Mouse (Mus musculus): Measurements from ENCODE around the gene Tpcn1. TPM values are rescaled to one million over a fixed set of nuclear protein-coding genes. Genes with fewer than 3 reads are reported as not detected.

Gene Tpcn1
- polyA plus RNA-seq (2014; fragmentation: Nextera tagmentation; extraction: Ambion mirVana) = 24.0 and 26.5 TPM in 2 replicates

GRCm38 (mm10) chr5:120588569-120589094, at the start of gene Tpcn1, which contains the start of gene Iqcd:
Gene Tpcn1, minus strand, starts transcription at chr5:120588673.
Gene Iqcd, plus strand, starts transcription at chr5:120589016.
- WGBS = under 1% methylated on average over 35 of the region's 35 CpGs
- peak; percentile 98 for ATAC-seq (ENCODE audit: insufficient number of reproducible peaks, insufficient read depth, low FRiP score, low read depth)
- Histone ChIP-seq H3K36me3 (ENCODE audit: control insufficient read depth, insufficient read depth, low read length) (no peaks in the 10 kb centered on the region), H3K27ac (ENCODE audit: low read length) (peak within 1 kb of the TSS; percentile 55; the same call in 1 of the 2 replicates), H3K4me1 (ENCODE audit: control insufficient read depth, insufficient read depth, low read length) (peaks cover 18% of the 10 kb centered on the region), H3K9me3 (ENCODE audit: control insufficient read depth, low read depth, low read length) (no peaks in the 10 kb centered on the region), H3K4me3 (ENCODE audit: low read depth, low read length) (peak within 1 kb of the TSS; percentile 60), H3K4me2 (replicated peaks; ENCODE audit: low read depth, low read length) (peak within 1 kb of the TSS; percentile 91), H3K27me3 (ENCODE audit: control insufficient read depth, insufficient read depth, low read length) (no peaks in the 10 kb centered on the region), H3K9ac (replicated peaks; ENCODE audit: low read depth, low read length) (peak within 1 kb of the TSS; percentile 47)

DNA sequence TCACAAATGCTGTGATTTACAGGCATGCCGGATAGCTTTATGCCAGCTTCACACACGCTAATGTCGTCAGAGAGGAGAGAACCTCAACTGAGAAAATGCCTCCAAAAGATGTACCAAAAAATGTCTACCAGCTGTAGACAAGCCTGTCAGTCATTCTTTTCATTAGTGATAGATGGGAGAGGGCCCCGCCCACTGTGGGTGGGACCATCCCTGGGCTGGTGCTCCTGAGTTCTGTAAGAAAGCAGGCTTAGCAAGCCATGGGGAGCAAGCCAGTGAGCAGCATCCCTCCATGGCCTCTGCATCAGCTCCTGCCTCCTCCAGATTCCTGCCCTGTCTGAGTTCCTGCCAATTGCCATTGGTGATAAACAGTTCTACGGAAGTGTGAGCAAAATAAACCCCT, 47.2 kb upstream of the Tpcn1 start:
- no peaks in the 10 kb centered on the region for H3K36me3 ChIP-seq (ENCODE audit: control insufficient read depth, insufficient read depth, low read length)
- no peak overlapping the region for H3K27ac ChIP-seq (ENCODE audit: low read length)
- WGBS = 79% methylated on average over 5 of the region's 5 CpGs
- no peak overlapping the region for H3K9ac ChIP-seq (replicated peaks; ENCODE audit: low read depth, low read length)
- H3K4me1 ChIP-seq (ENCODE audit: control insufficient read depth, insufficient read depth, low read length) = no peaks in the 10 kb centered on the region
- H3K9me3 ChIP-seq (ENCODE audit: control insufficient read depth, low read depth, low read length) = no peaks in the 10 kb centered on the region
- H3K4me3 ChIP-seq (ENCODE audit: low read depth, low read length) = no peak overlapping the region
- H3K4me2 ChIP-seq (replicated peaks; ENCODE audit: low read depth, low read length) = no peak overlapping the region
- no peaks in the 10 kb centered on the region for H3K27me3 ChIP-seq (ENCODE audit: control insufficient read depth, insufficient read depth, low read length)
- no peak for ATAC-seq (ENCODE audit: insufficient number of reproducible peaks, insufficient read depth, low FRiP score, low read depth)

- ATAC-seq (ENCODE audit: insufficient number of reproducible peaks, insufficient read depth, low FRiP score, low read depth) = no peak
- Histone ChIP-seq H3K4me2 (replicated peaks; ENCODE audit: low read depth, low read length) (no peak overlapping the region), H3K27me3 (ENCODE audit: control insufficient read depth, insufficient read depth, low read length) (no peaks in the 10 kb centered on the region), H3K36me3 (ENCODE audit: control insufficient read depth, insufficient read depth, low read length) (no peaks in the 10 kb centered on the region), H3K4me3 (ENCODE audit: low read depth, low read length) (no peak overlapping the region), H3K27ac (ENCODE audit: low read length) (no peak overlapping the region), H3K4me1 (ENCODE audit: control insufficient read depth, insufficient read depth, low read length) (no peaks in the 10 kb centered on the region), H3K9me3 (ENCODE audit: control insufficient read depth, low read depth, low read length) (no peaks in the 10 kb centered on the region), H3K9ac (replicated peaks; ENCODE audit: low read depth, low read length) (no peak overlapping the region)
- 26% methylated on average over 5 of the region's 5 CpGs for WGBS
Measured at GRCm38 (mm10) chr5:120634860-120635259, 46.4 kb upstream of the Tpcn1 start.

GRCm38 (mm10) chr5:120634131-120634530, 45.7 kb upstream of the Tpcn1 start, which contains the start of gene Cfap73:
Gene Cfap73, minus strand, starts transcription at chr5:120634235.
- Histone ChIP-seq H3K4me2 (replicated peaks; ENCODE audit: low read depth, low read length) (no peak within 1 kb of the TSS), H3K27ac (ENCODE audit: low read length) (no peak within 1 kb of the TSS), H3K4me1 (ENCODE audit: control insufficient read depth, insufficient read depth, low read length) (no peaks in the 10 kb centered on the region), H3K27me3 (ENCODE audit: control insufficient read depth, insufficient read depth, low read length) (no peaks in the 10 kb centered on the region), H3K4me3 (ENCODE audit: low read depth, low read length) (no peak within 1 kb of the TSS), H3K9ac (replicated peaks; ENCODE audit: low read depth, low read length) (no peak within 1 kb of the TSS), H3K36me3 (ENCODE audit: control insufficient read depth, insufficient read depth, low read length) (no peaks in the 10 kb centered on the region), H3K9me3 (ENCODE audit: control insufficient read depth, low read depth, low read length) (no peaks in the 10 kb centered on the region)
- no peak for ATAC-seq (ENCODE audit: insufficient number of reproducible peaks, insufficient read depth, low FRiP score, low read depth)
- WGBS = 49% methylated on average over 9 of the region's 9 CpGs

- ATAC-seq (ENCODE audit: insufficient number of reproducible peaks, insufficient read depth, low FRiP score, low read depth) = no peak
- no peak overlapping the region for H3K4me2 ChIP-seq (replicated peaks; ENCODE audit: low read depth, low read length)
- H3K4me3 ChIP-seq (ENCODE audit: low read depth, low read length) = no peak overlapping the region
- no peaks in the 10 kb centered on the region for H3K4me1 ChIP-seq (ENCODE audit: control insufficient read depth, insufficient read depth, low read length)
- H3K27me3 ChIP-seq (ENCODE audit: control insufficient read depth, insufficient read depth, low read length) = no peaks in the 10 kb centered on the region
- H3K9me3 ChIP-seq (ENCODE audit: control insufficient read depth, low read depth, low read length) = no peaks in the 10 kb centered on the region
- H3K9ac ChIP-seq (replicated peaks; ENCODE audit: low read depth, low read length) = no peak overlapping the region
- peaks cover 9% of the 10 kb centered on the region; the same call in 1 of the 2 replicates for H3K36me3 ChIP-seq (ENCODE audit: control insufficient read depth, insufficient read depth, low read length)
- H3K27ac ChIP-seq (ENCODE audit: low read length) = no peak overlapping the region
- 81% methylated on average over 5 of the region's 5 CpGs for WGBS
Measured at GRCm38 (mm10) chr5:120631892-120632291, 43.4 kb upstream of the Tpcn1 start.

DNA sequence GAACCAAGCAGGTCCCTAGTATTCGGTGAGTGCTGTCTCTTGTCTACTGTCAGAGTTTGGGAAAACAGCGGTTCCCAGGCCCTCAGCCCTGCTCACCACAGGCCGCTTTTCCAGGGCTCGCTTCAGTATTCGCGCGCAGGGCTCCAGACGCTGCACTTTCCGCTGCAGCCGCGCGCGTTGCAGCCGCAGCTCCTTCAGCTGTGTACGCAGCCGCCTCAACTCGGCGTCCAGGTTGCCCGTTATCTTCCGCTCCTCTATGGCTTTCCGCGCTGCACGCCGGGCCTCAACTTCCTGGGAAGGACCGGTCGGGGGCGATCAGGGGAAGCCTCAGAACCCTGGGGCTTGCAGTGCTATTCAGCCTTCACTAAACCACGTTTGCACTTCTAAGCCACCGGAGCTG, 42.7 kb upstream of the Tpcn1 start:
- 7% methylated on average over 29 of the region's 29 CpGs for WGBS
- H3K4me2 ChIP-seq (replicated peaks; ENCODE audit: low read depth, low read length) = peak overlapping the region; percentile 22; the same call in 1 of the 2 replicates
- ATAC-seq (ENCODE audit: insufficient number of reproducible peaks, insufficient read depth, low FRiP score, low read depth) = no peak

GRCm38 (mm10) chr5:120628624-120629023, 40.2 kb upstream of the Tpcn1 start:
- ATAC-seq (ENCODE audit: insufficient number of reproducible peaks, insufficient read depth, low FRiP score, low read depth) = 0 out of 2 replicates have a peak, but pooled peaks have one; percentile 8
- WGBS = 61% methylated on average over 7 of the region's 7 CpGs
- Histone ChIP-seq H3K4me1 (ENCODE audit: control insufficient read depth, insufficient read depth, low read length) (no peaks in the 10 kb centered on the region), H3K9ac (replicated peaks; ENCODE audit: low read depth, low read length) (no peak overlapping the region), H3K4me2 (replicated peaks; ENCODE audit: low read depth, low read length) (no peak overlapping the region), H3K36me3 (ENCODE audit: control insufficient read depth, insufficient read depth, low read length) (peaks cover 35% of the 10 kb centered on the region), H3K9me3 (ENCODE audit: control insufficient read depth, low read depth, low read length) (no peaks in the 10 kb centered on the region), H3K27me3 (ENCODE audit: control insufficient read depth, insufficient read depth, low read length) (no peaks in the 10 kb centered on the region), H3K4me3 (ENCODE audit: low read depth, low read length) (no peak overlapping the region), H3K27ac (ENCODE audit: low read length) (no peak overlapping the region)

More for the DNA sequence above, 42.7 kb upstream of the Tpcn1 start:
- no peaks in the 10 kb centered on the region for H3K4me1 ChIP-seq (ENCODE audit: control insufficient read depth, insufficient read depth, low read length)
- H3K9ac ChIP-seq (replicated peaks; ENCODE audit: low read depth, low read length) = no peak overlapping the region
- H3K9me3 ChIP-seq (ENCODE audit: control insufficient read depth, low read depth, low read length) = no peaks in the 10 kb centered on the region
- no peak overlapping the region for H3K27ac ChIP-seq (ENCODE audit: low read length)
- no peaks in the 10 kb centered on the region for H3K27me3 ChIP-seq (ENCODE audit: control insufficient read depth, insufficient read depth, low read length)
- no peak overlapping the region for H3K4me3 ChIP-seq (ENCODE audit: low read depth, low read length)
- peaks cover 13% of the 10 kb centered on the region; the same call in 1 of the 2 replicates for H3K36me3 ChIP-seq (ENCODE audit: control insufficient read depth, insufficient read depth, low read length)

DNA sequence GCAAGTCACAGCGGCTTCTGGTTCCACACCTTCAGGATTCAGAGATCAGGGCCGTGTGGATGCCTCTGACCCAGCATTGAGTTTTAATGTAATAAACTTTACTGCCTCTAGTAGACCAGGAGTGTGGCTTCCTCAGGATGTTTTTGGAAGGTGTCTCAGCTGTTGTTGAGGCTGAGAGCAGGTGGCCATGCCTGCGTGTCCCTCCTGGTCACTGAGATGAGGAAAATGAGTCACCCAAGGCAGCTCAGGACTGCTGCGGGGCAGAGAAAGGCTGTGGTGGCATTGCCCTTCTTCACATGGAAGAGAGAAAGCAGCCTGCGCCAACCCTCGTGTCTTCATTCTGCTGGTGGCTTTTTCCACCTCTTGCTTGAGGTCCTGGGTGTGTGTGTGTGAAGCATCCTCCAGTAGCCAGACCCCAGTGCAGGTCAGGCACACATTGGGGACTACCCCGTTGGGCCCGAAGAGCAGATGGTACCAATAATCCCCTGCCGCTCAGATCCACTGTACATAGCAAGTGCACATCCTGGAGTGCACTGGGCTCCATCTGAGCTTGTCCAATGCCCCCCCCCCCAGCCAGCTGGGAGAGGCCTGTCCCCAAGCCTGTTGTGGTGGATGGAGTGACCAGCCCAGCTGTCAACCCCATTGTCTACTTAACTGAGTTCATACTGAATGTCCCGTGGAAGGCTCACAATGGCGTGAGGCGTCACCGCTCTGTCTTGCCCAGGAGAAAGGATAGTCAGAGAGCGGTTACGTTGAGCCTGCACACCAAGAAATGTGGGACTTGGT, 39.2 kb upstream of the Tpcn1 start:
- WGBS = 91% methylated on average over 15 of the region's 15 CpGs
- no peaks in the 10 kb centered on the region for H3K9me3 ChIP-seq (ENCODE audit: control insufficient read depth, low read depth, low read length)
- no peak overlapping the region for H3K4me3 ChIP-seq (ENCODE audit: low read depth, low read length)
- H3K36me3 ChIP-seq (ENCODE audit: control insufficient read depth, insufficient read depth, low read length) = peaks cover 43% of the 10 kb centered on the region
- H3K4me2 ChIP-seq (replicated peaks; ENCODE audit: low read depth, low read length) = no peak overlapping the region
- H3K27me3 ChIP-seq (ENCODE audit: control insufficient read depth, insufficient read depth, low read length) = no peaks in the 10 kb centered on the region
- no peak for ATAC-seq (ENCODE audit: insufficient number of reproducible peaks, insufficient read depth, low FRiP score, low read depth)
- no peak overlapping the region for H3K27ac ChIP-seq (ENCODE audit: low read length)
- no peak overlapping the region for H3K9ac ChIP-seq (replicated peaks; ENCODE audit: low read depth, low read length)
- no peaks in the 10 kb centered on the region for H3K4me1 ChIP-seq (ENCODE audit: control insufficient read depth, insufficient read depth, low read length)
